Mouse (Mus musculus) layer of hippocampus, adult 9-10 months (tissue): ENCODE measurements around the gene Pacrg.

Experiments
- DNase-seq: peaks from one replicate; pipeline ENCODE4 v3.0.0; 2022; ENCODE audit warnings: low spot score

Pacrg gene

GRCm38 (mm10) chr17:10371472-10371871 is 468.6 kb downstream of the Pacrg start:
- DNase-seq = no peak

- no peak for DNase-seq
These were observed 469.4 kb downstream of the Pacrg start for GRCm38 (mm10) chr17:10370660-10371130.

GRCm38 (mm10) chr17:10369961-10370659 is 470.0 kb downstream of the Pacrg start:
- no peak for DNase-seq

- DNase-seq = no peak
These were observed 473.1 kb downstream of the Pacrg start for GRCm38 (mm10) chr17:10367044-10367443.

GRCm38 (mm10) chr17:10366577-10366976 is 473.5 kb downstream of the Pacrg start:
- no peak for DNase-seq

- DNase-seq = no peak
These were observed 474.3 kb downstream of the Pacrg start for GRCm38 (mm10) chr17:10365501-10366482.

- no peak for DNase-seq
These were observed 477.0 kb downstream of the Pacrg start for GRCm38 (mm10) chr17:10363151-10363550.

GRCm38 (mm10) chr17:10361882-10362291 is 478.2 kb downstream of the Pacrg start:
- no peak for DNase-seq

- DNase-seq = no peak
These were observed 479.4 kb downstream of the Pacrg start for GRCm38 (mm10) chr17:10360738-10361137.

- no peak for DNase-seq
These were observed 480.6 kb downstream of the Pacrg start for GRCm38 (mm10) chr17:10359466-10359865.

- no peak for DNase-seq
These were observed 482.8 kb downstream of the Pacrg start for GRCm38 (mm10) chr17:10357348-10357747.

GRCm38 (mm10) chr17:10356294-10356693 is 483.8 kb downstream of the Pacrg start:
- DNase-seq = no peak

GRCm38 (mm10) chr17:10355746-10356145 is 484.4 kb downstream of the Pacrg start:
- no peak for DNase-seq
